Comparison of ENCODE assay signal across 10 mouse cellular contexts in the genomic region with DNA sequence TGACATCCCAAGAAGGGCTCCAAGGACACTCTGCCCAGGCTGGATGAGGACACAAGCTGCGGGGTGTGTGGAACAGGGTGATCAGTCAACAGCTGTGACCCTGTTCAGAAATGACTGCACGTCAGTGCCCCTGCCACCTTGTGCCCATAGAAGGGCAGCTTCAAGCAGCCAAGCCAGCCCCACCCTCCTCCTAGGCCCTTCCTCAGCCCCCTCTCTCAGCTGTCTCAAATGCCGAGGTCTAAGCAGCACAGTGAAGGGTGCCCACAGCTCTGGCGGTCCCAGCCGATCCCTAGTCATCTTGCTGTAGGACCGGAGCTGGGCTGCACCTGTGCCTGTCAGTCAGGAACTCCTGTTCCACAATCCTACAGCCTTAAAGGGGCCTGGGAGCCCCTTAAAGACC. TPM values are rescaled to one million over a fixed set of nuclear protein-coding genes. Genes with fewer than 3 reads are reported as not detected.
DNase-seq lines count a peak whose midpoint lies in the region; ATAC-seq lines count a peak whose summit lies in the region.
"Had no signal": no experiment of that assay in that cellular context is flagged by ENCODE, and none has a peak within 500 bp of the region (broad histone marks: within the 10 kb centered on the region; RNA-seq: fewer than 3 reads in every experiment).

No protein-coding gene starts in this region.

- intact Hi-C loops in gastrocnemius, postnatal 14 days (cut with DNase I; ENCODE audit: low total_unique reads): no loop called here

- H3K9me3 ChIP-seq in limb, embryonic 13.5 days: no peaks in the 10 kb centered on the region

- peak overlapping the region; percentile 28; the same call in 1 of the 2 replicates for H3K27ac ChIP-seq in limb, embryonic 13.5 days
- H3K27ac ChIP-seq: hindbrain, postnatal 0 days had no signal

- no peaks in the 10 kb centered on the region for H3K27me3 ChIP-seq in limb, embryonic 13.5 days

- H3K4me2 ChIP-seq in limb, embryonic 13.5 days (replicated peaks): no peak overlapping the region
- H3K4me2 ChIP-seq: midbrain, embryonic 11.5 days had no signal

- no peak overlapping the region for H3K9ac ChIP-seq in limb, embryonic 13.5 days

- no peaks in the 10 kb centered on the region for H3K36me3 ChIP-seq in limb, embryonic 13.5 days

- H3K4me3 ChIP-seq in limb, embryonic 13.5 days: no peak overlapping the region

- peaks cover 26% of the 10 kb centered on the region for H3K4me1 ChIP-seq in limb, embryonic 13.5 days

- DNase-seq in testis, postnatal 10 days (ENCODE audit: low spot score): peak; percentile 40
- DNase-seq in testis, postnatal 14 days (ENCODE audit: low spot score): no peak
- DNase-seq in gastrocnemius, postnatal 14 days: peak; percentile 78
- DNase-seq in frontal cortex, postnatal 36 days (ENCODE audit: low spot score in 2 of 2): no peak
- DNase-seq in adrenal gland, adult (ENCODE audit: inconsistent age in 2 of 2, low spot score in 1 of 2): no peak
- DNase-seq in adrenal gland, adult 2 months: no peak

- ATAC-seq in limb, embryonic 13.5 days (ENCODE audit: low FRiP score, low read depth): peak; percentile 54; the same call in 1 of the 2 replicates
- ATAC-seq: hindbrain, postnatal 0 days had no signal

- 76% methylated on average over 6 of the region's 6 CpGs for whole genome bisulfite sequencing in limb, embryonic 13.5 days

RNA-seq across cellular contexts. Expression of gene Lsp1, which starts 1.6 kb away (rescaled TPM):
- 10 to 100 TPM; 22.2 to 35.0 TPM for total RNA-seq in gastrocnemius, postnatal 14 days (2021)
- 46.3 and 49.8 TPM in 2 replicates for polyA plus RNA-seq in limb, embryonic 13.5 days (2015; fragmentation: Nextera tagmentation; extraction: Ambion mirVana)
- 10 to 100 TPM; 20.9 to 28.7 TPM for total RNA-seq in adrenal gland, adult 2 months (2021)
- 22.2 and 25.1 TPM in 2 replicates for polyA plus RNA-seq in adrenal gland, adult 2 months (2012; rRNA removed)

RNA-seq across cellular contexts. Expression of gene Tnni2, which starts 20.6 kb away (rescaled TPM):
- total RNA-seq in gastrocnemius, postnatal 14 days (2021): over 10,000 TPM; 14,029 to 14,677 TPM
- polyA plus RNA-seq in limb, embryonic 13.5 days (2015; fragmentation: Nextera tagmentation; extraction: Ambion mirVana): 45.2 and 47.5 TPM in 2 replicates
- total RNA-seq in adrenal gland, adult 2 months (2021): under 1 TPM; 0.62 to 0.63 TPM
- polyA plus RNA-seq in adrenal gland, adult 2 months (2012; rRNA removed): 0.15 TPM in 1 of 2 replicates, not detected in the other

RNA-seq across cellular contexts. Expression of gene Syt8, which starts 27.5 kb away (rescaled TPM):
- not detected for total RNA-seq in gastrocnemius, postnatal 14 days (2021)
- polyA plus RNA-seq in limb, embryonic 13.5 days (2015; fragmentation: Nextera tagmentation; extraction: Ambion mirVana): 1.2 and 1.4 TPM in 2 replicates
- not detected for total RNA-seq in adrenal gland, adult 2 months (2021)
- 0.16 and 0.20 TPM in 2 replicates for polyA plus RNA-seq in adrenal gland, adult 2 months (2012; rRNA removed)
- total RNA-seq: hindbrain, postnatal 0 days had no signal
- polyA plus RNA-seq: cerebellum, adult 2 months; hindbrain, postnatal 0 days; midbrain, embryonic 11.5 days had no signal

RNA-seq across cellular contexts. Expression of gene Tnnt3, which starts 36.4 kb away (rescaled TPM):
- over 10,000 TPM; 22,199 to 23,470 TPM for total RNA-seq in gastrocnemius, postnatal 14 days (2021)
- 60.9 and 62.3 TPM in 2 replicates for polyA plus RNA-seq in limb, embryonic 13.5 days (2015; fragmentation: Nextera tagmentation; extraction: Ambion mirVana)
- total RNA-seq in adrenal gland, adult 2 months (2021): not detected
- 0.52 TPM in 1 of 2 replicates, not detected in the other for polyA plus RNA-seq in adrenal gland, adult 2 months (2012; rRNA removed)

Comparison
In these comparisons a context has a peak if more than half of its experiments do, and no peak if none do; other contexts are left out.
1. DNase-seq: peak in testis, postnatal 10 days (single experiment) and gastrocnemius, postnatal 14 days (single experiment); none in testis, postnatal 14 days (single experiment), frontal cortex, postnatal 36 days (0 of 2), adrenal gland, adult (0 of 2) and adrenal gland, adult 2 months (single experiment).
2. RNA of gene Tnni2, which starts 20.6 kb away (total RNA-seq): 14,029 to 14,677 TPM in gastrocnemius, postnatal 14 days; 0.62 to 0.63 TPM in adrenal gland, adult 2 months; every median in the first group is over 1,000 times any median in the second.